Mouse (Mus musculus) liver, embryonic 14.5 days (tissue): ENCODE data around the gene Lsm7. TPM values are rescaled to one million over a fixed set of nuclear protein-coding genes. Genes with fewer than 3 reads are reported as not detected.

Experiments
- ATAC-seq: fragments of 200-750 bp; cut with Nextera tagmentation; 2 replicates; pipeline ENCODE4 v1.8.0; 2017; ENCODE audit warnings: moderate number of reproducible peaks, mild to moderate bottlenecking, moderate library complexity; ENCODE audit not compliant: insufficient read depth
- DNase-seq, 3 experiments: peaks; one replicate each; pipeline ENCODE4 v3.0.0-alpha.2; 2012 to 2013; ENCODE audit warnings: low read depth in 3 of 3, low spot score in 3 of 3
- H3K27ac ChIP-seq: fragments of 300-500 bp; sonication (generic); 2 replicates; pipeline ENCODE4 v1.5.1; 2014; ENCODE audit warnings: moderate library complexity, mild to moderate bottlenecking, control low read depth, inconsistent platforms
- H3K27me3 ChIP-seq: fragments of 300-500 bp; sonication (generic); 2 replicates; pipeline ENCODE4 v1.6.1; 2014; ENCODE audit warnings: mild to moderate bottlenecking, low read length, moderate library complexity; ENCODE audit not compliant: control insufficient read depth, insufficient read depth
- H3K36me3 ChIP-seq: fragments of 300-500 bp; sonication (generic); replicated peaks from 2 replicates; pipeline ENCODE4 v1.6.1; 2014; ENCODE audit warnings: low read depth; ENCODE audit not compliant: control insufficient read depth, insufficient read depth
- H3K4me1 ChIP-seq, 2 experiments: fragments of 200-500 bp in 1 of 2; fragments of 300-500 bp in 1 of 2; sonication (generic) in 1 of 2; replicated peaks; 2 replicates each; pipeline ENCODE4 v1.6.1; 2012 to 2014; ENCODE audit warnings: antibody characterized with exemption in 1 of 2, inconsistent platforms in 1 of 2, low read length in 1 of 2; ENCODE audit not compliant: control insufficient read depth in 2 of 2, insufficient read depth in 2 of 2
- H3K4me2 ChIP-seq: fragments of 300-500 bp; sonication (generic); 2 replicates; pipeline ENCODE4 v1.6.1; 2014; ENCODE audit warnings: low read depth, mild to moderate bottlenecking, control low read depth, moderate library complexity
- H3K4me3 ChIP-seq, 2 experiments: fragments of 200-500 bp in 1 of 2; fragments of 300-500 bp in 1 of 2; sonication (generic) in 1 of 2; 2 replicates each; pipeline ENCODE4 v1.5.1; 2012 to 2014; ENCODE audit warnings: low read depth in 2 of 2, low read length in 2 of 2, mild to moderate bottlenecking in 2 of 2, control low read depth in 1 of 2, inconsistent platforms in 1 of 2, moderate library complexity in 1 of 2; ENCODE audit not compliant: insufficient read depth in 1 of 2
- H3K9ac ChIP-seq: fragments of 300-500 bp; sonication (generic); replicated peaks from 2 replicates; pipeline ENCODE4 v1.6.1; 2014; ENCODE audit warnings: mild to moderate bottlenecking, control low read depth, moderate library complexity
- H3K9me3 ChIP-seq: fragments of 300-500 bp; sonication (generic); 2 replicates; pipeline ENCODE4 v1.6.1; 2016; ENCODE audit warnings: low read length, mixed read lengths; ENCODE audit not compliant: control insufficient read depth
- CTCF ChIP-seq: IDR thresholded peaks from 2 replicates; pipeline ENCODE4 v1.5.1; 2016; ENCODE audit warnings: antibody characterized with exemption, low read depth, control low read depth
- EP300 ChIP-seq: IDR thresholded peaks from 2 replicates; pipeline ENCODE4 v1.6.1; 2016; ENCODE audit warnings: antibody characterized with exemption, low read depth
- WGBS: fragments of 180-500 bp; shearing (Covaris S2); extraction: QIAGEN DNeasy Blood & Tissue Kit; methylation state at CpG from one replicate; pipeline ENCODE4 v1.1.7; 2014; ENCODE audit not compliant: insufficient replicate concordance; 5-methylcytosine and 5-hydroxymethylcytosine counted together
- polyA plus RNA-seq, 2 experiments: library from polyadenylated mRNA; depleted of rRNA in 1 of 2; stranded (reverse) in 1 of 2; unstranded in 1 of 2; fragments of >200 nt; fragmentation: Nextera tagmentation in 1 of 2; extraction: Ambion mirVana in 1 of 2; gene quantifications; 2 replicates each; pipeline versions ENCODE4 v1.2.1 to v1.2.3; 2012 to 2014

The Lsm7 gene
- polyA plus RNA-seq, 2 experiments: 178 to 215 TPM

GRCm38 (mm10) chr10:80827063-80827869 lies 27.7 kb downstream of the Lsm7 start:
- no peaks in the 10 kb centered on the region; the same call in 1 of the 2 replicates for H3K27me3 ChIP-seq
- peak overlapping the region; percentile 94 for H3K9ac ChIP-seq
- ATAC-seq: no peak
- H3K4me2 ChIP-seq: peak overlapping the region; percentile 99
- H3K4me3 ChIP-seq: peak overlapping the region; percentile 93 to 96
- DNase-seq: no peak
- TF ChIP-seq EP300 (no peak), CTCF (no peak)
- H3K9me3 ChIP-seq: no peaks in the 10 kb centered on the region
- WGBS: 6% methylated on average over 29 of the region's 29 CpGs
- peaks cover 48 to 49% of the 10 kb centered on the region in 2 experiments for H3K4me1 ChIP-seq
- H3K27ac ChIP-seq: peak overlapping the region; percentile 90
- H3K36me3 ChIP-seq: peaks cover 30% of the 10 kb centered on the region

- TF ChIP-seq CTCF: peak; percentile 16; the same call in 1 of the 2 replicates
- 0 out of 2 replicates have a peak, but pooled peaks have one; percentile 9 for TF ChIP-seq EP300
- ATAC-seq: peak; percentile 93
- H3K36me3 ChIP-seq: peaks cover 30% of the 10 kb centered on the region
- WGBS: under 1% methylated on average over 77 of the region's 82 CpGs
- H3K4me3 ChIP-seq: peak within 1 kb of the TSS; percentile 93 to 96
- DNase-seq: peak; percentile 100
- peak within 1 kb of the TSS; percentile 99 for H3K4me2 ChIP-seq
- H3K9me3 ChIP-seq: no peaks in the 10 kb centered on the region
- H3K4me1 ChIP-seq: peaks cover 50 to 52% of the 10 kb centered on the region in 2 experiments
- peak within 1 kb of the TSS; percentile 90 for H3K27ac ChIP-seq
- H3K27me3 ChIP-seq: no peaks in the 10 kb centered on the region; the same call in 1 of the 2 replicates
- peak within 1 kb of the TSS; percentile 94 for H3K9ac ChIP-seq
Observed at GRCm38 (mm10) chr10:80826151-80827062, 28.6 kb downstream of the Lsm7 start, which contains the start of gene Oaz1. Gene Oaz1 (plus strand): TSS chr10:80826656.

- Histone ChIP-seq H3K9ac (no peak overlapping the region), H3K4me3 (no peak overlapping the region), H3K4me2 (peak overlapping the region; percentile 65), H3K36me3 (peaks cover 22% of the 10 kb centered on the region), H3K27me3 (no peaks in the 10 kb centered on the region; the same call in 1 of the 2 replicates), H3K4me1 (peaks cover 41 to 43% of the 10 kb centered on the region in 2 experiments), H3K27ac (peak overlapping the region; percentile 41), H3K9me3 (no peaks in the 10 kb centered on the region)
- TF ChIP-seq EP300 (no peak), CTCF (no peak)
- DNase-seq (no peak), ATAC-seq (no peak)
- 30% methylated on average over 2 of the region's 2 CpGs for WGBS
Observed at GRCm38 (mm10) chr10:80824827-80825226, 30.2 kb downstream of the Lsm7 start.

- Histone ChIP-seq H3K36me3 (peaks cover 14% of the 10 kb centered on the region), H3K9me3 (no peaks in the 10 kb centered on the region), H3K27ac (peak overlapping the region; percentile 41), H3K4me2 (peak overlapping the region; percentile 37), H3K4me1 (peaks cover 42 to 46% of the 10 kb centered on the region in 2 experiments), H3K27me3 (no peaks in the 10 kb centered on the region; the same call in 1 of the 2 replicates), H3K4me3 (no peak overlapping the region; a peak in 1 of 4 replicates), H3K9ac (peak overlapping the region; percentile 38)
- 35% methylated on average over 8 of the region's 8 CpGs for WGBS
- TF ChIP-seq CTCF: no peak
- TF ChIP-seq EP300: no peak
- ATAC-seq: no peak
- DNase-seq: no peak
Observed at GRCm38 (mm10) chr10:80823847-80824643, 31.0 kb downstream of the Lsm7 start.
